Mouse (Mus musculus) heart, postnatal 0 days (tissue): ENCODE measurements around the gene Tshz2.

Experiments
- CTCF ChIP-seq: IDR thresholded peaks from 2 replicates; pipeline ENCODE4 v1.5.1; 2016; ENCODE audit warnings: antibody characterized with exemption, control low read depth, low read depth
- EP300 ChIP-seq: IDR thresholded peaks from 2 replicates; pipeline ENCODE4 v1.6.1; 2016; ENCODE audit warnings: antibody characterized with exemption, low read depth

DNA sequence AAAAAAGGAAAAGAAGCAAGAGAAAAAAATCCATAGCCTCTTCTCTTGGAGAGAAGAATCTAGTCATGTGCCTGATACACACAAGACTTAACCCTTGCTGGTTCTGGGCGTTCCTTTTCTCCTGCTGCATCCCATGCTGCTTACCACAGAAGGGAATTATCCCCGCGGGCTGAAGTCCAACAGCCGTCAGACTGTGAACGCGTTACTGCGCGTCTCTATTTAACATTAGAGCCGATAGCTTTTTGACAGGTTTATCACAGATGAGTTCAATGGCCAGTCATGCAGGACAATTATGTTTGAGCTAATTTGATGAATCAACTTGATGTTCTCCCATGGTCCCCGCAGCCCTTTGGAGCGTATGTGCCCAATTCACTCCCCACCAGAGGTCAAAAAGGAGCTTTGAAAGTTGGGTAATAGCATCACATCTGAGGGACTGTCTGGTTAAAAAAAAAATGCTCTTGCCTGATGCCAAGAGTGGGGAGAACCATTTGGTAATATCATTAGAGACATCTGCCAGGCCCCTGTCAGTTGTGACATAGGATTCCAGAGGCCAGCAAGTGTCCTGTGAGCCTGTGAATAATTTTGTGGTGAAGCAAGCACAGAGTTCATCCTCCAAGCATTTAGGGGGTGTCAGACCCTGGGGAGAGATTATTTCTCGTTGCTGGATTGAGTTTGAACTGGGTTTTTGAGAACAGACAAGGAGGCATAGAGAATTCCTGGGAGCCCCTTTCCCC lies 54.1 kb downstream of the Tshz2 start:
- TF ChIP-seq CTCF (no peak), EP300 (no peak)
